9 mouse cellular contexts compared by ENCODE assay signal in the genomic region with DNA sequence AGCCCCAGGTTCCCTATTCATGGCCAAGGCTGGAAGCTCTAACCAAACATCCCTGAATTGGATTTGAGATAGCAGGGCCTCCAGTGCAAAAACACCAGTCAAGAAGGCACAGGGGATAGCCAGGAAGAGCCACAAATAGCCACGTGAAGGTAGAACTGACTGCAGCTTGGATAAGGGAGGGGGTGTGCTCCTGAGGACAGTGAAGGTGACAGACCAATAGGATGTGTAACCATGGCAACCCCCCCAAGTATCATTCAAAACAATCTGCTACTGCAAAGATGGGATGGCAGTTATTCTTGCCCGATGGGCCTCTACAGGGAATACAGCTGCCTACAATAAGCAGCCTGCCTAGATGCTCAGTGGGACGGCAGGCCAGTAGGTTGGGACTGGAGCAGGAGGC. TPM values are rescaled to one million over a fixed set of nuclear protein-coding genes. Genes with fewer than 3 reads are reported as not detected.
DNase-seq lines count a peak whose midpoint lies in the region; ATAC-seq lines count a peak whose summit lies in the region.
"Had no signal": no experiment of that assay in that cellular context is flagged by ENCODE, and none has a peak within 500 bp of the region (broad histone marks: within the 10 kb centered on the region; RNA-seq: fewer than 3 reads in every experiment).

No protein-coding gene starts in this region.

- no peak for ATAC-seq in heart, embryonic 11.5 days (replicated peaks; ENCODE audit: insufficient number of reproducible peaks, low FRiP score, low TSS enrichment)
- no peak for ATAC-seq in embryonic facial prominence, embryonic 11.5 days (replicated peaks; ENCODE audit: insufficient number of reproducible peaks, low FRiP score, low TSS enrichment, low read depth)
- no peak for ATAC-seq in intestine, embryonic 14.5 days (replicated peaks; ENCODE audit: low FRiP score, low TSS enrichment, low read depth)
- no peak for ATAC-seq in granulocyte monocyte progenitor cell, adult 5-6 weeks (replicated peaks; ENCODE audit: poor library complexity, severe bottlenecking)
- no peak for ATAC-seq in cerebellum, adult (ENCODE audit: insufficient number of reproducible peaks, low FRiP score, low TSS enrichment)

- H3K4me2 ChIP-seq in heart, embryonic 11.5 days, result peak overlapping the region; percentile 86
- H3K4me2 ChIP-seq in embryonic facial prominence, embryonic 11.5 days (ENCODE audit: low read depth, low read length), result no peak overlapping the region
- peak overlapping the region; percentile 72; the same call in 1 of the 2 replicates for H3K4me2 ChIP-seq in intestine, embryonic 14.5 days (ENCODE audit: low read length)

- H3K9me3 ChIP-seq in heart, embryonic 11.5 days (replicated peaks; ENCODE audit: control insufficient read depth, low read length), result no peaks in the 10 kb centered on the region
- H3K9me3 ChIP-seq in embryonic facial prominence, embryonic 11.5 days (replicated peaks; ENCODE audit: control insufficient read depth, low read length), result no peaks in the 10 kb centered on the region
- no peaks in the 10 kb centered on the region for H3K9me3 ChIP-seq in intestine, embryonic 14.5 days (ENCODE audit: control insufficient read depth, low read length)

- WGBS in heart, embryonic 11.5 days (ENCODE audit: insufficient replicate concordance), result 51% methylated on average over 3 of the region's 3 CpGs
- 44% methylated on average over 3 of the region's 3 CpGs for WGBS in embryonic facial prominence, embryonic 11.5 days
- 46% methylated on average over 3 of the region's 3 CpGs for WGBS in intestine, embryonic 14.5 days

- peak overlapping the region; percentile 22; the same call in 1 of the 2 replicates for H3K9ac ChIP-seq in heart, embryonic 11.5 days (ENCODE audit: low read depth, low read length)
- H3K9ac ChIP-seq in embryonic facial prominence, embryonic 11.5 days (replicated peaks; ENCODE audit: low read length), result peak overlapping the region; percentile 7; the same call in 1 of the 2 replicates
- H3K9ac ChIP-seq in intestine, embryonic 14.5 days (ENCODE audit: low read length), result no peak overlapping the region

- H3K36me3 ChIP-seq in heart, embryonic 11.5 days (ENCODE audit: control insufficient read depth, insufficient read depth, low read length), result peaks cover 37% of the 10 kb centered on the region
- H3K36me3 ChIP-seq in embryonic facial prominence, embryonic 11.5 days (replicated peaks; ENCODE audit: control insufficient read depth, insufficient read depth, low read depth, low read length), result peaks cover 16% of the 10 kb centered on the region
- peaks cover 54% of the 10 kb centered on the region for H3K36me3 ChIP-seq in intestine, embryonic 14.5 days (ENCODE audit: control insufficient read depth, insufficient read depth, low read length)

- no peak for DNase-seq in heart, postnatal 4 days
- DNase-seq in embryonic facial prominence, embryonic 11.5 days (ENCODE audit: low spot score), result no peak
- no peak for DNase-seq in intestine, embryonic 14.5 days (ENCODE audit: low spot score)
- DNase-seq in naive thymus-derived CD4-positive, alpha-beta T cell, adult 2 months (ENCODE audit: low read depth), result peak; percentile 32
- DNase-seq in spleen, postnatal 10 days (ENCODE audit: low spot score in 2 of 2), result no peak

- H3K4me1 ChIP-seq in heart, embryonic 11.5 days (ENCODE audit: control insufficient read depth, insufficient read depth, low read length), result peaks cover 44% of the 10 kb centered on the region
- H3K4me1 ChIP-seq in embryonic facial prominence, embryonic 11.5 days (ENCODE audit: control insufficient read depth, insufficient read depth, low read length), result peaks cover 19% of the 10 kb centered on the region
- H3K4me1 ChIP-seq in intestine, embryonic 14.5 days (replicated peaks; ENCODE audit: control insufficient read depth, insufficient read depth, low read length), result peaks cover 24% of the 10 kb centered on the region

- no peak overlapping the region for H3K4me3 ChIP-seq in heart, embryonic 11.5 days (ENCODE audit: low read depth, low read length)
- no peak overlapping the region for H3K4me3 ChIP-seq in embryonic facial prominence, embryonic 11.5 days (ENCODE audit: low read depth, low read length)
- H3K4me3 ChIP-seq in intestine, embryonic 14.5 days (ENCODE audit: low read depth, low read length), result no peak overlapping the region

- no peaks in the 10 kb centered on the region for H3K27me3 ChIP-seq in heart, embryonic 11.5 days (ENCODE audit: control insufficient read depth, insufficient read depth, low read length)
- H3K27me3 ChIP-seq in embryonic facial prominence, embryonic 11.5 days (ENCODE audit: control insufficient read depth, insufficient read depth, low read length), result no peaks in the 10 kb centered on the region
- H3K27me3 ChIP-seq in intestine, embryonic 14.5 days (replicated peaks; ENCODE audit: control insufficient read depth, insufficient read depth, low read length), result no peaks in the 10 kb centered on the region

- peak overlapping the region; percentile 69 for H3K27ac ChIP-seq in heart, embryonic 11.5 days (ENCODE audit: low read depth, low read length)
- no peak overlapping the region for H3K27ac ChIP-seq in embryonic facial prominence, embryonic 11.5 days (replicated peaks; ENCODE audit: low read depth, low read length)
- H3K27ac ChIP-seq in intestine, embryonic 14.5 days (ENCODE audit: low read depth), result no peak overlapping the region

RNA-seq across cellular contexts. Expression of a gene that starts 0.4 kb away (rescaled TPM):
- polyA plus RNA-seq in heart, embryonic 11.5 days (2014; fragmentation: Nextera tagmentation; extraction: Ambion mirVana), result 1.9 and 2.5 TPM in 2 replicates
- total RNA-seq in heart, postnatal 4 days (2021), result 1 to 10 TPM; 2.0 to 2.5 TPM
- 1.1 and 1.5 TPM in 2 replicates for polyA plus RNA-seq in embryonic facial prominence, embryonic 11.5 days (2014; fragmentation: Nextera tagmentation; extraction: Ambion mirVana)
- polyA plus RNA-seq in intestine, embryonic 14.5 days (2014; fragmentation: Nextera tagmentation; extraction: Ambion mirVana), result 1.3 and 1.5 TPM in 2 replicates
- 1.1 and 3.0 TPM in 2 replicates for total RNA-seq in granulocyte monocyte progenitor cell, adult 5-6 weeks (2014; fragmentation: Nextera tagmentation)
- total RNA-seq in granulocyte monocyte progenitor cell, adult 5-6 weeks (2017), result not detected in 2 replicates

RNA-seq across cellular contexts. Expression of a gene that starts 4.0 kb away (rescaled TPM):
- polyA plus RNA-seq in heart, embryonic 11.5 days (2014; fragmentation: Nextera tagmentation; extraction: Ambion mirVana), result 0.70 and 1.1 TPM in 2 replicates
- total RNA-seq in heart, postnatal 4 days (2021), result 1 to 10 TPM; 1.8 to 2.6 TPM
- 0.36 and 1.2 TPM in 2 replicates for polyA plus RNA-seq in embryonic facial prominence, embryonic 11.5 days (2014; fragmentation: Nextera tagmentation; extraction: Ambion mirVana)
- polyA plus RNA-seq in intestine, embryonic 14.5 days (2014; fragmentation: Nextera tagmentation; extraction: Ambion mirVana), result 1.6 and 2.3 TPM in 2 replicates
- total RNA-seq in granulocyte monocyte progenitor cell, adult 5-6 weeks (2014; fragmentation: Nextera tagmentation), result 1.2 TPM in 1 of 2 replicates, not detected in the other
- total RNA-seq in granulocyte monocyte progenitor cell, adult 5-6 weeks (2017), result 0.41 and 1.2 TPM in 2 replicates
- total RNA-seq: common myeloid progenitor, adult 5-6 weeks had no signal

RNA-seq across cellular contexts. Expression of a gene that starts 4.3 kb away (rescaled TPM):
- 292 and 322 TPM in 2 replicates for polyA plus RNA-seq in heart, embryonic 11.5 days (2014; fragmentation: Nextera tagmentation; extraction: Ambion mirVana)
- 100 to 1,000 TPM; 149 to 158 TPM for total RNA-seq in heart, postnatal 4 days (2021)
- 323 and 352 TPM in 2 replicates for polyA plus RNA-seq in embryonic facial prominence, embryonic 11.5 days (2014; fragmentation: Nextera tagmentation; extraction: Ambion mirVana)
- 345 and 350 TPM in 2 replicates for polyA plus RNA-seq in intestine, embryonic 14.5 days (2014; fragmentation: Nextera tagmentation; extraction: Ambion mirVana)
- total RNA-seq in granulocyte monocyte progenitor cell, adult 5-6 weeks (2014; fragmentation: Nextera tagmentation), result 112 and 131 TPM in 2 replicates
- 99.3 and 101 TPM in 2 replicates for total RNA-seq in granulocyte monocyte progenitor cell, adult 5-6 weeks (2017)

RNA-seq across cellular contexts. Expression of a gene that starts 7.1 kb away (rescaled TPM):
- polyA plus RNA-seq in heart, embryonic 11.5 days (2014; fragmentation: Nextera tagmentation; extraction: Ambion mirVana), result 9.6 and 11.9 TPM in 2 replicates
- total RNA-seq in heart, postnatal 4 days (2021), result 10 to 100 TPM; 77.1 to 78.4 TPM
- 7.1 and 9.7 TPM in 2 replicates for polyA plus RNA-seq in embryonic facial prominence, embryonic 11.5 days (2014; fragmentation: Nextera tagmentation; extraction: Ambion mirVana)
- polyA plus RNA-seq in intestine, embryonic 14.5 days (2014; fragmentation: Nextera tagmentation; extraction: Ambion mirVana), result 10.4 and 11.5 TPM in 2 replicates
- 28.3 and 35.5 TPM in 2 replicates for total RNA-seq in granulocyte monocyte progenitor cell, adult 5-6 weeks (2014; fragmentation: Nextera tagmentation)
- total RNA-seq in granulocyte monocyte progenitor cell, adult 5-6 weeks (2017), result 11.9 and 17.8 TPM in 2 replicates

RNA-seq across cellular contexts. Expression of a gene that starts 8.9 kb away (rescaled TPM):
- polyA plus RNA-seq in heart, embryonic 11.5 days (2014; fragmentation: Nextera tagmentation; extraction: Ambion mirVana), result 30.9 and 42.6 TPM in 2 replicates
- 10 to 100 TPM; 34.7 to 37.4 TPM for total RNA-seq in heart, postnatal 4 days (2021)
- polyA plus RNA-seq in embryonic facial prominence, embryonic 11.5 days (2014; fragmentation: Nextera tagmentation; extraction: Ambion mirVana), result 42.0 and 47.7 TPM in 2 replicates
- polyA plus RNA-seq in intestine, embryonic 14.5 days (2014; fragmentation: Nextera tagmentation; extraction: Ambion mirVana), result 39.5 and 40.2 TPM in 2 replicates
- total RNA-seq in granulocyte monocyte progenitor cell, adult 5-6 weeks (2014; fragmentation: Nextera tagmentation), result 19.5 and 23.1 TPM in 2 replicates
- 15.2 and 23.4 TPM in 2 replicates for total RNA-seq in granulocyte monocyte progenitor cell, adult 5-6 weeks (2017)
